Mouse (Mus musculus) myocyte (in vitro differentiated cells): Measurements from ENCODE around the gene Clasrp.

Experiments
- E2F4 ChIP-seq: IDR thresholded peaks from one replicate; pipeline ENCODE4 v1.6.1; 2011; ENCODE audit warnings: mild to moderate bottlenecking, control low read depth, moderate library complexity; ENCODE audit not compliant: insufficient read depth
- MYOD1 ChIP-seq, 3 experiments: IDR thresholded peaks; one replicate each; pipeline ENCODE4 v1.6.1; 2011; ENCODE audit warnings: control low read depth in 2 of 3, low read depth in 2 of 3, mild to moderate bottlenecking in 2 of 3, moderate library complexity in 1 of 3; ENCODE audit not compliant: insufficient read length in 2 of 3, control insufficient read depth in 1 of 3
- MYOG ChIP-seq, 3 experiments: IDR thresholded peaks; one replicate each; pipeline ENCODE4 v1.6.1; 2011; ENCODE audit warnings: control low read depth in 2 of 3, low read depth in 2 of 3, mild to moderate bottlenecking in 2 of 3; ENCODE audit not compliant: insufficient read length in 2 of 3, control insufficient read depth in 1 of 3, insufficient read depth in 1 of 3
- POLR2A ChIP-seq: IDR thresholded peaks from one replicate; pipeline ENCODE4 v1.6.1; 2011; ENCODE audit warnings: low read depth, mild to moderate bottlenecking, control low read depth, moderate library complexity; ENCODE audit not compliant: insufficient read length

DNA sequence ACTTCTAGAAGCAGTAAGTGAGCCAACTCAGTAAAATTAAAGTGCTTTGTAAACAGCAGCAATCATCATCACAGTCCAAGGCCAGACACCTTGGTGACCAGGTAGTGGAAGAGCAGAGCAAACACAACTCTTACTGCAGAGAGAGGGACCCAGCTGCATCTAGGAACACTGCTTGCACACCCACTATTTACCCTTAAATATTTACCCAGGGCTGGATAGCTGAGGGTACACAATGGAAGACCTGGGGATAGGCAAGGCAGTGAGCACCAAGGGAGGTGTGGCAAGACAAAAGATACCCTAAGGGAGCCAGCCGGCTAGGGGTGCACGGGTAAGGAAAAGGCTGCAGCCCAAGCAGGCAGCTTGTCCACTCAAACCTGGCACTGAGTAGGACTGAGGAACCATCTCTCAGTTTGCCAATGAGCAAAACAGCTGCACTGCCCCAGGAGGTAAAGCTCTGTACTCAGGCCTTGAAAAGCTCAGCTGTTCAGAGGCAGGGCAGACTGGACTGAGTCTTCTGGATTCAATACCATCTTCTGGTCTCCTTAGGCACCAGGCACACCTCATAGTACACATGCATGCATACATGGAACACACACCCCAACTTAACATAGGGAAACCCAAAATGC is 56.8 kb downstream of the Clasrp start:
- TF ChIP-seq MYOD1 (IDR thresholded peaks at IDR 0.05; ENCODE audit: control insufficient read depth in 1 of 3, insufficient read length in 2 of 3, low read depth in 2 of 3) (peak; percentile 27 to 68 (median 57)), E2F4 (no peak), POLR2A (no peak), MYOG (IDR thresholded peaks at IDR 0.05; ENCODE audit: control insufficient read depth in 1 of 3, insufficient read depth in 1 of 3, insufficient read length in 2 of 3, low read depth in 2 of 3) (peak in 2 of 3 experiments; percentile 71 to 78)
